Mouse (Mus musculus): ENCODE data around the gene P3h3.

DNA sequence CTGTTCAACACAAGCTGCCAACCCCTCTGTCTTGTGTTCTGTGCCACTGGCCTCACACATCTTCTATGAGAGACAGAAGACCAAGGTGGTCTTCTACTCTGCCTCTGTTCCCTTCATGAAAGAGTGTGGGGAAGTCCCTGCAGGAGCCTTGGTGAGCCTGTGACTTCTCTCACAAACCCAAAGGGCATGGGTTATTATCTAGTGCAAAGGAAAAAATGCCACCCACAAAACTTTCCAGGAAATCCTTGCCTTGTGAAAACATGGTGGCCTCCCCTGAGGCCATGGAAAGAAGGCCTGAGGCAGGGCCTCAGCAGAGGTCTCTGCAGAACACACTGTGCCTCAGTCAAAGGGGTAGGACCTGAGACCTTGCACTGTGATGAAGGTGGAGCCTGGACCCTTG, 44.3 kb upstream of the P3h3 start:
- TF ChIP-seq CTCF (IDR thresholded peaks at IDR 0.05; ENCODE audit: extremely low read depth, insufficient read depth, insufficient read length, insufficient replicate concordance) (no peak), POLR2A (IDR thresholded peaks at IDR 0.05; ENCODE audit: low read depth, low read length) (no peak)
